In genomic region chr5:126995577-126995976, GRCm38 (mm10) we compare ENCODE assay signal across 12 mouse cellular contexts.
DNase-seq lines count a peak whose midpoint lies in the region; ATAC-seq lines count a peak whose summit lies in the region.
"Had no signal": no experiment of that assay in that cellular context is flagged by ENCODE, and none has a peak within 500 bp of the region (broad histone marks: within the 10 kb centered on the region; RNA-seq: fewer than 3 reads in every experiment).

No protein-coding gene starts in this region.

- no peak for ATAC-seq in heart, embryonic 12.5 days (ENCODE audit: insufficient number of reproducible peaks, low FRiP score)
- ATAC-seq in embryonic facial prominence, embryonic 11.5 days (replicated peaks; ENCODE audit: insufficient number of reproducible peaks, low FRiP score, low TSS enrichment, low read depth), result no peak

- DNase-seq in heart, postnatal 4 days, result peak; percentile 10
- peak; percentile 4 for DNase-seq in lung, postnatal 10 days
- DNase-seq in lung, postnatal 36 days, result no peak
- peak; percentile 51 for DNase-seq in ZHBTc4 (ENCODE audit: low read depth, low spot score)
- DNase-seq in embryonic facial prominence, embryonic 11.5 days (ENCODE audit: low spot score), result peak; percentile 46
- no peak for DNase-seq in thymus, adult 18-20 months
- no peak for DNase-seq in Muller cell, postnatal 12 days (ENCODE audit: inconsistent ontology term)
- DNase-seq: cerebellum, postnatal 36 days; thymus, postnatal 25 days had no signal

- H3K36me3 ChIP-seq in heart, embryonic 12.5 days, result no peaks in the 10 kb centered on the region
- H3K36me3 ChIP-seq in embryonic facial prominence, embryonic 11.5 days (replicated peaks; ENCODE audit: control insufficient read depth, insufficient read depth, low read depth, low read length), result no peaks in the 10 kb centered on the region
- H3K36me3 ChIP-seq: limb, embryonic 15.5 days; midbrain, embryonic 12.5 days had no signal

- H3K9me3 ChIP-seq in heart, embryonic 12.5 days (replicated peaks), result 0 out of 2 replicates have a peak, but pooled peaks cover 2% of the 10 kb centered on the region
- H3K9me3 ChIP-seq in embryonic facial prominence, embryonic 11.5 days (replicated peaks; ENCODE audit: control insufficient read depth, low read length), result no peaks in the 10 kb centered on the region
- H3K9me3 ChIP-seq: limb, embryonic 15.5 days; midbrain, embryonic 12.5 days had no signal

- 61% methylated on average over 6 of the region's 6 CpGs for WGBS in heart, embryonic 12.5 days
- WGBS in embryonic facial prominence, embryonic 11.5 days, result 46% methylated on average over 6 of the region's 6 CpGs

- no peak overlapping the region for H3K27ac ChIP-seq in heart, embryonic 12.5 days (ENCODE audit: poor library complexity, severe bottlenecking)
- H3K27ac ChIP-seq in embryonic facial prominence, embryonic 11.5 days (replicated peaks; ENCODE audit: low read depth, low read length), result no peak overlapping the region
- H3K27ac ChIP-seq: limb, embryonic 15.5 days; midbrain, embryonic 12.5 days had no signal

- no peak overlapping the region for H3K9ac ChIP-seq in heart, embryonic 12.5 days
- H3K9ac ChIP-seq in embryonic facial prominence, embryonic 11.5 days (replicated peaks; ENCODE audit: low read length), result no peak overlapping the region
- H3K9ac ChIP-seq: limb, embryonic 15.5 days; midbrain, embryonic 12.5 days had no signal

- H3K4me1 ChIP-seq in heart, embryonic 12.5 days (replicated peaks), result no peaks in the 10 kb centered on the region
- no peaks in the 10 kb centered on the region for H3K4me1 ChIP-seq in embryonic facial prominence, embryonic 11.5 days (ENCODE audit: control insufficient read depth, insufficient read depth, low read length)
- H3K4me1 ChIP-seq: limb, embryonic 15.5 days; midbrain, embryonic 12.5 days had no signal

- no peak overlapping the region for H3K4me2 ChIP-seq in heart, embryonic 12.5 days
- no peak overlapping the region for H3K4me2 ChIP-seq in embryonic facial prominence, embryonic 11.5 days (ENCODE audit: low read depth, low read length)
- H3K4me2 ChIP-seq: limb, embryonic 15.5 days; midbrain, embryonic 12.5 days had no signal

- H3K4me3 ChIP-seq in heart, embryonic 12.5 days, result no peak overlapping the region
- H3K4me3 ChIP-seq in embryonic facial prominence, embryonic 11.5 days (ENCODE audit: low read depth, low read length), result no peak overlapping the region
- H3K4me3 ChIP-seq: limb, embryonic 15.5 days; midbrain, embryonic 12.5 days had no signal

- H3K27me3 ChIP-seq in heart, embryonic 12.5 days (replicated peaks), result no peaks in the 10 kb centered on the region
- no peaks in the 10 kb centered on the region for H3K27me3 ChIP-seq in embryonic facial prominence, embryonic 11.5 days (ENCODE audit: control insufficient read depth, insufficient read depth, low read length)
- H3K27me3 ChIP-seq: limb, embryonic 15.5 days; midbrain, embryonic 12.5 days had no signal

Comparison
In these comparisons a context has a peak if more than half of its experiments do, and no peak if none do; other contexts are left out.
1. DNase-seq: peak in heart, postnatal 4 days (single experiment), lung, postnatal 10 days (single experiment), ZHBTc4 (single experiment) and embryonic facial prominence, embryonic 11.5 days (single experiment); none in lung, postnatal 36 days (single experiment), thymus, adult 18-20 months (0 of 2) and Muller cell, postnatal 12 days (single experiment).